Mouse (Mus musculus): ENCODE results near the gene Actg1. TPM values are rescaled to one million over a fixed set of nuclear protein-coding genes. Genes with fewer than 3 reads are reported as not detected.

The Actg1 gene
- total RNA-seq (2015; ENCODE audit: low replicate concordance) (531 and 597 TPM in 2 replicates), total RNA-seq (2017; ENCODE audit: low replicate concordance) (282 and 330 TPM in 2 replicates)

GRCm38 (mm10) chr11:120347791-120348683 lies at the start of gene Actg1:
Actg1 (minus strand) TSS chr11:120348542.
- ATAC-seq (replicated peaks; ENCODE audit: low FRiP score, poor library complexity, severe bottlenecking) = peak; percentile 50

GRCm38 (mm10) chr11:120397602-120398001 lies 49.3 kb upstream of the Actg1 start:
- no peak for ATAC-seq (replicated peaks; ENCODE audit: low FRiP score, poor library complexity, severe bottlenecking)

- no peak for ATAC-seq (replicated peaks; ENCODE audit: low FRiP score, poor library complexity, severe bottlenecking)
These were observed 47.3 kb upstream of the Actg1 start for GRCm38 (mm10) chr11:120395661-120396060.

GRCm38 (mm10) chr11:120388580-120388979 lies 40.2 kb upstream of the Actg1 start:
- ATAC-seq (replicated peaks; ENCODE audit: low FRiP score, poor library complexity, severe bottlenecking) = no peak

DNA sequence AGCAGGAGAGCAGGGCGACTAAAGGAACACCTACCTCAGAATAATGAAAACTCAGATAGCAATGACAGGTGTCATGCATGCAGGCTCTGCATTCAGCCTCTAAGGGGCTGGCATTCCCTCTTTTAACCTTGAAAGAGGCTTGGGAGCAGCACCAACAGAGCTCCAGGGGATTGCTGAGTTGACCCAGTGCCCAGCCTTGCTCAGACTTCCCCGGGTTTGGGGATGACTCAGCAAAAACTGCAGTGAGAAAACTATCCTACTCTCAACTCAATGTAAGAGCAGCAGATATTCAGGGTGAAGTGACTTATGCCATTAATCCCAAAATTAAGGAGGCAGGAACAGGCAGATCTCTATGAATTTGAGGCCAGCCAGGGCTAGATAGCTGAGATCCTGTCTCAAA lies 38.8 kb upstream of the Actg1 start:
- no peak; the same call in 1 of the 2 replicates for ATAC-seq (replicated peaks; ENCODE audit: low FRiP score, poor library complexity, severe bottlenecking)

DNA sequence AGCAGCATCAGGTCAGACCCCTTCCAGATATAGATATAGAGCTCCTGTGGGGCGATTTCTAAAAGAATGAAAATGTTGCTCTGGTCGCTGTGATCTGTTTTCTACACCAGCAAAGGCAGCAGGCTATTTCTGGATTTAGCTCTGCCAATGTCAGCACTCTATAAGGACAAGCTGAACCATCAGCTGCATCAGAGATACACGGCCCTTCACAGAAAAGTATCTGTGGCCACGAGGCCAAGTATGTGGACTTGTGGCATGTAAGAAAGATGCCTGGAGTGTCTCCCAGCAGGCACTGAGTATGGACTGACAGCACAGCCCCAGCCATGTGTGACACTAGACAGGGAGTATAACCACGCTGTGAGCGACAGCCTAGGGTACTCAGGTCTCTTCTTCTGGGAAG lies 38.3 kb upstream of the Actg1 start:
- ATAC-seq (replicated peaks; ENCODE audit: low FRiP score, poor library complexity, severe bottlenecking) = no peak

DNA sequence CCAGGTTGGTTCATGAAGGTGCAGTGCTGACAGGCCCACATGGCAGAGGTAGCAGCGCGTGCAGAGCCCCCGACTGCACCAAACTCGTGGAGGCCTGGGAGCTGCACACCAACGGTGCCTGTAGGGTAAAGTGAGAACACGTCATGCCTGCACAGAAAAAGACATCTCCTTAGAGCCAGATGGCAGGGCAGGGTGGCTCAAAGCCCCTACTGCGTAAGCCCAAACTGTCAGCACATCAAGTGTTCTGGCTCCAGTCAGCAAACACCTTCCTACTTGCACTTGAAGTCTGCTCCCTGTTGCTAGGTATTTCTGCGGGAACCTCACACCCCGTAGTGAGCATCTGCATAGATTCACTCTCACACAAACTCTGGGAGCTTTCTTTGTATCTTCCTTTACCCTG lies 34.2 kb upstream of the Actg1 start:
- ATAC-seq (replicated peaks; ENCODE audit: low FRiP score, poor library complexity, severe bottlenecking) = no peak

DNA sequence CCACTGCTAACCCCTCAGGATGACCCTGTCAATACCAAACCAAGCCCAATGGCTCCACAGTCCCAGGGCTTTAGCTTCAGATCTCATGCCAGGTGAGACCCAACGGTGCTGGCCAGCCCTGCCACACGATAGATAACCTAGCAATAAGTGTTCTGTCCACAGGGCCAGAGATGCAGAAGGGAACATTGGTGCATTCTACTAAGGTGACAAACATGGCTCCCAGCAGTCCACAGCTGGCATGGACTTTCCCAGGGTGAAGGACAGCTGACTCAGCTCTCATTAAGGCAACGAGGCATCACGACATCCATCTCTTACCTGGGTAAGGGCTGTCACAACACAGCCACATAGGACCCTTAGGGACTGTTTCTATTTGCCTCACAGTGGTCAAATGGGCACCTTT lies 32.8 kb upstream of the Actg1 start:
- ATAC-seq (replicated peaks; ENCODE audit: low FRiP score, poor library complexity, severe bottlenecking) = no peak

GRCm38 (mm10) chr11:120380271-120380670 lies 31.9 kb upstream of the Actg1 start:
- ATAC-seq (replicated peaks; ENCODE audit: low FRiP score, poor library complexity, severe bottlenecking) = no peak

DNA sequence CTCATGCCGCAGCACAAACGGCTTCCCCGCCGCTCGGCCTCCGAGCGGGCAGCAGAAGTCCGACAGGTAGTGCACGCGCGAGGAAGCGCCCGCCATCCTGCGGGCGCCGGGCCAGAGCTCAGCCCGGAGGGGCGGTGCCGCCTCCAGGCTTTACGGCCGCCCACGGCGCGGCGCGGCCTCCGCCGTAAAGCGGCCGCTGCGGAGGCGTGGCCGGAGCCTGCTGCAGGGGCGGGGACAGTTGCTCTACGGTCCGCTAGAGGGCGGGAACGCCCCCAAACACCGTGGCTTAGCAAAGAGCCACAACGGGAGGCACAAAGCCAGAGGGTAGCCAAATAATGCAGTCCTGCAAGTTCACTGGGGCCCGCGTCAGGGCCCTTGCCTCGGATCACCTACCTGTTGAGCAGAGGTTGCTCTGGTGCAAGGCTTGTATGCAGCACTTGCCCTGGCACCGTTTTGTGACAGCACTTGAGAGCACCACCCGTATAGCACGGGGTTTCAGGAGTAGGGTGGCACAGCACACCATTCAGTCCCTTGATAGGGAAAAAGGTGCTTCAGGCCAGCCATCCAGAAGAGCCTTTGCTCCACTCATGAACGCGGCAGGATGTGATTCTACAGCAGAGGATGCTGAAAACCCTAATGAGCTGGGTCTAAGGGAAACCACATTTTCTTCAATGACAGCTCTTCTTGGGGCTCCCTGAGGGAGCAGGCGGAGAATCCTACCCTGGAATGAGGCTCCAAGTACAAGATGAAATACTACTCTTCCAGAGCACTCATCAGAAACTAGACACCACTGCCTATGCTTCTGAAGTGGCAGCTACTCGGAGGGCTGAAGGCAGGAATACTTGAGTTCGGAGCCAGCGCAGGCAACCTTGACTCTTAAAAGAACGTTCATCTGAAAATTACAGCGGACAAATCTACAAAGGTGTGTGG lies 30.5 kb upstream of the Actg1 start, which contains the start of gene Faap100:
TSS of gene Faap100 (minus strand) at position 154 of the 930 bp plus-strand sequence.
- ATAC-seq (replicated peaks; ENCODE audit: low FRiP score, poor library complexity, severe bottlenecking) = peak; percentile 83

GRCm38 (mm10) chr11:120378031-120378610 lies 29.8 kb upstream of the Actg1 start:
- peak; percentile 12; the same call in 1 of the 2 replicates for ATAC-seq (replicated peaks; ENCODE audit: low FRiP score, poor library complexity, severe bottlenecking)

GRCm38 (mm10) chr11:120377337-120377736 lies 29.0 kb upstream of the Actg1 start:
- ATAC-seq (replicated peaks; ENCODE audit: low FRiP score, poor library complexity, severe bottlenecking) = no peak

DNA sequence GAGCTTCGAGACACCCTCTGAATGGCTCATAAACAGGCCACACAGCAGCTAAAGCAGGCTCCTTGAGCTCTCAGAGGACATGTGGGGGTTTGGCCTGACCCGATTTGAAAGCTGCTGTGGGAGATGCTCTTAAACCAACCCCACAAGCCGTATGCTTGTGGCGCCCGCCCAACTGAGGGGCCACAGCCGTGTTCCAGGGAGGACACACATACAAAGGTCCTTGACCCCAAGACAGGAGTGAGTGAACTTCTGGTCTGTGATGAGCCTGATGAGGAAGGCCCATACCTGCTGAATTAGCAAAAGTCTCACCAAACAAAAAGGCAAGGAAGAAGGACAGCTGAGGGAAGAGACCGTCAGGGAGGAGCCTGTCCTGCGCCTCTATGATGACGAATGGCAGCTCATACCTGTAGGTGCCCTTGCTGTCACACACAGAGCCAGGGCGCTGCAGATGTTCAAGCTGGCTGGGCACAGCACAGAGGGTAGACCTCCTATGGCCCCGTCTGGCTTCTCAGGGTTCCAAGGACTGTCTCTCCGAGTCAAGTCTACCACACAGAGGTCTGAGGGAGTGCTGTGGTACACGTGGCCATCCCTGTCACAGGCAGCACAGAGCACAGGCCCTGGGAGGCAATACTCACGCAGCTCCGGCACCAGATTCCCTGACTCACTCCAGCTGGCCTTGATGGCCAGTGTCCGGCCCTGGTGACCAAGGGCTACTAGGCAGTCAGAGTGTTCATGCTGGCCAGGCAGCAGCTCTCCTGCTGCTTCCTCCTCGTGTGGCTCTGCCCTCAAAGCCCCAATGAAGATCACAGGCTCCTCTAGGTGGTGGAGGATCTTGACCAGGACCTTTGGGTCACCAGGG lies 28.2 kb upstream of the Actg1 start:
- no peak for ATAC-seq (replicated peaks; ENCODE audit: low FRiP score, poor library complexity, severe bottlenecking)

- no peak for ATAC-seq (replicated peaks; ENCODE audit: low FRiP score, poor library complexity, severe bottlenecking)
These were observed 27.0 kb upstream of the Actg1 start for GRCm38 (mm10) chr11:120375324-120375723.

DNA sequence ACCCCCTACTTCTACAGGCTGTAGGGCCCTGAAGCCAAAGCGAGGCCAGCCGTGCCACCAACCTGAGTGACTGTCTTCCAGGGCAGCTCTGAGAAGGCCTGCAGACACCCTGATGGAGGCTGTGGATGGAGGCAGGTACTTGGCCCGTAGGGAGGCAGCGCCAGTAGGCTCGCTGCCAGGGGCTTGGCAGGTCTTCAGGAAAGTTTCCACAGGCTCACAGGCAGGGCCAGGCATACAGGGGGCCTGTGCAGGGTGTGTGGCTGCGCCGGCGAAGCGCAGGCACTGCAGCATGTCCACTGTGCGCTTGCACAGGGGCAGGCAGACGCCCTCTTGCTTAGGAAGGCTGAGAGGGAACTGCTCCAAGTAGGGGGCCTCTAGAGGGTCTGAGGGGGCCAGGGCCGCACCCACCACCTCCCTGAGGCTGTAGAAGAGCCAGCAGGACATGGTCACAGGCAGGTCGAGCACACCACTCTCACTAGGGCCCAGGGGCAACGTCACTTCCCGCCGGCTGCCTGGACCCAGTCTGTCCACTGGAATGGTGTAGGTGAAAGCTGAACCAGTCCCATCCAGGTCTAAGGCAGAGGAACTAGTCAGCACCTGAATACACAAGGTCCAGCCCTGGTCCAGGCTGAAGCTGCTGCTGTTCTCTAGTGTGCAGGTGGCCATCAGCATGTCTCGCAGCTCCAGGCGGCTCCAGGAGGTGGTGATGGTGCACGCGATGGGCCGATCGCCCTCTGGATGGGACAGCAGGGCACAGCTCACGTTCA lies 25.7 kb upstream of the Actg1 start:
- no peak for ATAC-seq (replicated peaks; ENCODE audit: low FRiP score, poor library complexity, severe bottlenecking)

GRCm38 (mm10) chr11:120373025-120373424 lies 24.7 kb upstream of the Actg1 start:
- ATAC-seq (replicated peaks; ENCODE audit: low FRiP score, poor library complexity, severe bottlenecking) = no peak

DNA sequence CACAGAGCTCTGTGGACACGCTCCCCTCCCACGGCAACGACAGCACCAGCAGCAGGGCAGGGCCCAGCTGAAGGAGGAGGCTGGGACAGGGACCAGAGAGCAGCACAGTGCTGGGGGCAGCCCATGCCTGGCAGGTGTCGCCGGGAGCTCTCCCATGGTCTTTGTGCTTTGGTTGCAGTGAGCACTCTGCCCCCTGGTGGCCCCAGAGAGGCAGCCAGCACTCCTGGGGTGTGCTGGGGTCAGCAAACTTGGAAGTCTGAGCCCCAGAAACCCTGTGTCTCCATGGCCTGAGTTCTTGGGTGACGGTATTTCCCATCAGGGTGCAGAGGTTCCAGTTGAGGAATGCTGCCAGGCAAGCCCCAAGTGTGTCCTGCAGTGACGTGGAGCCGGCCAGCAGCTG lies 21.3 kb upstream of the Actg1 start:
- ATAC-seq (replicated peaks; ENCODE audit: low FRiP score, poor library complexity, severe bottlenecking) = peak; percentile 64

DNA sequence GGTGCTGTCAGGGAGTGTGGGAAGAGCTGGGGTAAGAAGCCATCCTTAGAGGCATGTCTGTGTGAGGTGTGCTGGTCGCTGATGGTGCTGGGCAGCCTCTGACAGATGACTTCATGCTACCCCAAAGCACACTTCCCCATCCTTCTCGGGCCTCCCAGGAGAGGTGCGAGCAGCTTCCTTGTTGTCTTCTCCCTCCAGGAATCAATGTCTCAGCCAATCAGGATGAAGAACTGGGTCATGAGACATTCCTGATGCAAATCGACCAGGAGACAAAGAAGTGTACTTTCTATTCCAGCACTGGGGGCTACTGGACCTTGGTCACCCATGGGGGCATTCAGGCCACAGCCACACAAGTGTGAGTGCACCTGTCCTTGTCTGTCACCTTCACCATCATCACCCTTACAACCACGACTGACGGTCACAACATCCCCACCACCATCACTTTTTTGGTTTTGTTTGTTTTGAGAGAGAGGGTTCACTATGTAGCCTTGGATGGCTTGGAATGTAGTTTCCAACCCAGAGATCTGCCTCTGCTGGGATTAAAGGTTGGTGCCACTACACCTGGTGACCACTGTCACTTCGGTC lies 18.2 kb upstream of the Actg1 start:
- ATAC-seq (replicated peaks; ENCODE audit: low FRiP score, poor library complexity, severe bottlenecking) = no peak
